Mouse (Mus musculus) gastrocnemius, postnatal 10 days (tissue): ENCODE data around the gene Sh3bgrl2. TPM values are rescaled to one million over a fixed set of nuclear protein-coding genes. Genes with fewer than 3 reads are reported as not detected.

Experiments used
- DNase-seq: peaks from one replicate; pipeline ENCODE4 v3.0.0; 2021; ENCODE audit warnings: mixed read lengths
- total RNA-seq, 2 experiments: library from RNA; stranded (reverse); gene quantifications; 2 replicates each; pipeline ENCODE4 v1.2.3; 2021

Gene Sh3bgrl2
- total RNA-seq, 2 experiments from 2014 or later: 1.5 to 1.9 TPM

DNA sequence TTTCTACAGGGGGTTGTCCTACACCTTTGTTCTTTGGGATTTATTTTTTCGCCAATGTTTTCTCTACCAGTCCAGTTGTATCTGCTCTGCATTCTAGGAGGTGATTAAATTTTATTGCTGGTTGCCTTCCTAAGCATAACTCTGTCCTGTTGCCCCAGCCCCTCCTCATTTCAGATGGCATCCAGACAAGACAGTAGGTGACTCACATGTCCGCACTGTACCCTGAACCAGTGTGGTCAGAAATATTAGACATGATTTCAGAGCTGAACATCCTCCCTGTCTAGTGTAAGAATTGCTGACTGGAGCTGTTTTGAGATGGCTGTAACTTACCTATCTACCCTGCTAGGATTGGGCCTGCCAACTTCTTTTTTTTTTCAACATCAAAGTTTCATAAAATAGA is 40.9 kb downstream of the Sh3bgrl2 start:
- no peak for DNase-seq

DNA sequence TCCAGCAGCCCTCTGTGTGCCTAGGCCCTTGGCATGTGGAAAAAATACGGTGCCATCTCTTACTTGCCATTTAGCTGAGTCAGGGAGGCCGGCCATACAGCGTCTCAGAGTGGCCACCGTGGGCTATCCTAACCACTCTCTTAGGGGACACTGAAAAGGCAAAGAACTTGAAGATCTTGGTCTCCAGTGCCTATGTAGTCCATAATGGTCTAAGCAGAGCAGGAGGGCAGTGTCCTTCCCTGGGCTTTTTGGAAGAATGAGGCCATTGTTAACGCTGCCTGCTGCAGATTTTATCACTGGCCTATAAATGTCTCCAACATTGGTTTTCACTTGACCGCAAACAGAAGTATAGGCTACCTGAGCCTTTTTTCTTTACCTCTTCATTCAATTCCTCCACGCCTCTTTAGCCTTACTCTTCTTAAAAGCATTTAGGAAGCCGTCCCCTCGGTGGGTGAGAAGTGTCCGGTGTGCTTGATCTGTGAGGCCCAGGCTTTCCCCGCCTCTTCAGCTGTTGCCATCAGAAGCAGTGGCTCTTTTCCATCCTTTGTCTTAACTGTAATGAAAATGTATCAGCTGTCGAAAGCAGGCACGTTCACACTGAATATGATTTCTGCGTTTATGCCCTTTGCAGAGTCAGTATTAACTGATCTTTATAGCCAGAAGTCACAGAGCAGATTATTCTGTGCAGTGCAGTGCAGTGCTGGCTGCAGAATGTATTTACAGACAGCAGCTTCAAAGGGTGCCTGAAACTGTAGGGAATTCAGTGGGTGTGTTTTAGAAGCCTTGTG is 41.7 kb downstream of the Sh3bgrl2 start:
- DNase-seq: no peak

DNA sequence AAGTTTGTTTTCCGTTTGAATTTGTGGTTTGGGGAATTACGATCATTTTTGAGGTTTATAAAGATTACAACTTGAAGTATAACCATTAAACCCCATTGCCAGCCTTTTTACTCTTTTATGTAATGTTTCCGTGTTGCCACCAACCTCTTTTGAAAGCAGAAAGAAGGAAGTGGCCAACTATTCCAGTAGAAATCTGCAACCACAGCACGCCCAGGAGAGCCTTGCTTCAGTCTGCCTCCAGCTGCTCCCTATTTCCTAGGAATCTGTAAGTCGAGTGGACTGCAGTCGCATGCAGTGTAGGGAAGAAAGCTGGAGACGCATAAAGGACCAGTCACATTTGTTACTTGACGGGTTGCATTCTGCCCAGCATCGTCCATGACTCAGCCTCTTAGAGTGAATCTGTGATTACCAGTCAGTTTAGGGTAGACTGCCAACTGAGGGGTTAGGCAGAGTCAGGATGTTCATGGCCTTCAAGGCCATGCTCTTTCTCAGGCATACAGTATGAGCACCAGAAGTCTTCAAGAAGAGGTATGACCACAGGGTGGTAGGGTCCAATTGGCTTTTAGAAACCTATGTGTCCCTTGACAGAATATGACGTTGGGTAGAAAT is 43.8 kb downstream of the Sh3bgrl2 start:
- no peak for DNase-seq

DNA sequence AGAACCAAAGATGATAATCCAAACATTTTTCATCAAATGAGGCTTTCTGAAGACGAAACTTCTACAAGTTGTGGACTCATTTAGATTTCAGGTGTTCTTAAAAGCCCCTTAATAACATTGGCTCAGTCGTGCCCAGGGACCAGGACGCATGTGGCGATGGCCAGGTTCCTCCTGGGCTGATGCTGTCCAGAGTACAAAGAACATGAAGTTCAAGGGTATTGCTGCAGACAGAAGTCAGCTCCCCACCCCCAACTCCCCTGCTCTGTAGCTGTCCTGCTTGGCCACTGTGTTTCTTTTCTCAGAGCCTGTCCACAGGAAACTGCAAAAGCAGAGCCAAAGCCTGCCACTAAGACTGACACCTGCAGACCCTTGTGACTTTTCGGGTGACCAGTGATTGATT is 45.7 kb downstream of the Sh3bgrl2 start:
- DNase-seq: no peak

DNA sequence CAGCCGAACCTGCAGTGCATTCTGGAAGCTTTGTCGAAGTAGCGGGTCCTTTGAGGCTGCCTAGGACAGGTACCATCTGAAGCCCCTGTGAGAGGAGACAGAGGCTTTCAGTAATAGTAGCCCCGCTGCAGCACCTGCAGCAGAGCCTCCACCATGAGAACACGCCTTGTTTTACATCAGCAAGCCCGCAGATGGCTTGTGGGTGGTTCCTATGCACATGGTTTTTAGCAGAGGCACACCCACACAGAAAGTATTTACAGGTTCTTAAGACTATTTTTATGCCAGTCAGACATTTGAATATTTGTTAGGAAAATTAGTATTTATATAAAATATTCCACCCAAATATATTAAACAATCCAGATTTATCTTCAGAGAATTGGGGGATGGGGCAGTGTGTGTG is 48.0 kb downstream of the Sh3bgrl2 start:
- DNase-seq: no peak

DNA sequence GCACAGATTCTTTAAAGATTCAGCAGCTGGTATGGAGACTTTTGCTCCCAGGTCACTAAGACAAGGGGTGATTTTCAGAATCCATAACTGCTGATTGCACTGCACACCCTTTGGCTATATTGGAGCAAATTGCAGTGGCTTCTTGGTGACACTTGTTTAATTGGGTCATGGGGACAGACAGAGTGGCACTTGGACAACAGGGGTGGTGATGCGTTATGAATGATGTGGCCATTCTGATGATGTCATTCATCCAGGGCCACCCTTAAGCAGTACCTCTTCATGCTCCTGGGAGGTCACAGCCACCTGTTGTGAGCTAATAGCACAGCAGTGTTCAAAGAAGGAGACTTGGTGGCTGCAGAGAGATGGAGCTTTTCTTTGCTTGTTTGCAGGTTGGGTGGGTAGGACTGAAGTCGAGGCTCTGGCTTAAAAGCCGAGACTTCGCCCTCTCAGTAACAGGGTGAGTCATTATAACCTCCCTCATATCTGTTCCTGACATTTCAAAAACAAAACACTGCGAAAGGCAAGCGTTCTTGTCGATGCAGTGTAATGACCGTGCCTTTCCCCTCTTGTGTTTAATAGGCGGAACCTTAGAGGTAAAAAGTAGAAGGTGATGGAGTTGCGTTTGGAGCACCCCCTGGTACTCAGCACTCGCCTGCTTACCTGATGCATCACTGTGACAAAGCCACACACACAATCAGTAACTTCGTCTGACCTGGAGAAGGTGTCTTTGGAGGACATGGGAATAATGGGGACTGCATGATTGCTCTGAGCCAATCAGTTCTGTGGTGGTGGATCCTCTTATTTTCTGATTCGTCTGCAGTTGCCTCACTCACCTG is 48.7 kb downstream of the Sh3bgrl2 start:
- DNase-seq: no peak

DNA sequence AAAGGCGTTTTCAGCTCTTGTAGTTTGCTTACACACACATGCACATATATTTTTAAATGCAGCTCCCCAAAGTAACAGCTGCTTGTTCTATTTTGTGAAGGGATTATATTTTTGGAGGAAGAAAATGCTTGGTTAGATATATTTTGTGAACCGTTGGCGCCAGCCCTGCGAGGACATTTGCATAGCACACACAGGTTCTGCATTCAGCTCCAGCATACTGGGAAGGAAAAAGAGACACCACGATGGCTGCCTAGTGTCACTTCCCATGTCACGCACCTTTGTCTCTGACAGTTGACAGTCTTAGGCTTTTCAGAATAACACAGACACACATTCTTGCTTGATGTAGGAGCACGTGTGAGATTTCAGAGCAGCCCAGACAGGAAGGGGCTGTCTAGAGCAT is 49.9 kb downstream of the Sh3bgrl2 start:
- DNase-seq: no peak

DNA sequence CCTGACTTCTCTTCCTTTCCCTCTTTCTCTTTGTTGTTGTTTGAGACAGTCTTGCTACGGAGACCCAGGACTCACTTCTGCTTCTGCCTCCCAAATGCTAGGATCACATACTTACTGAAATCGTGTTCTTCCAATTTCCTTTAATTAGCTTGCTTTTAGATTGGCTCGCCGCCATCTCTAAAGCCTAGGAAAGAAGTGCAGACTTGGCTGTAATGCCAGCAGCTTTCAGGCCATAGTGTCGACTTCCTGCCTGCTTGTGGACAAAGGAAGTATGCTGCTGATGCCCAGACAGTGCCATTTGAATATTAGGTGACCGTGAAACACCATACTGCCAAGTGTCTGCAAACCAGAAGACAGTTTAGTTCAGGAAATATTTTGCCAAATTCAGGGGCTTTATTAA is 51.4 kb downstream of the Sh3bgrl2 start:
- DNase-seq: no peak

DNA sequence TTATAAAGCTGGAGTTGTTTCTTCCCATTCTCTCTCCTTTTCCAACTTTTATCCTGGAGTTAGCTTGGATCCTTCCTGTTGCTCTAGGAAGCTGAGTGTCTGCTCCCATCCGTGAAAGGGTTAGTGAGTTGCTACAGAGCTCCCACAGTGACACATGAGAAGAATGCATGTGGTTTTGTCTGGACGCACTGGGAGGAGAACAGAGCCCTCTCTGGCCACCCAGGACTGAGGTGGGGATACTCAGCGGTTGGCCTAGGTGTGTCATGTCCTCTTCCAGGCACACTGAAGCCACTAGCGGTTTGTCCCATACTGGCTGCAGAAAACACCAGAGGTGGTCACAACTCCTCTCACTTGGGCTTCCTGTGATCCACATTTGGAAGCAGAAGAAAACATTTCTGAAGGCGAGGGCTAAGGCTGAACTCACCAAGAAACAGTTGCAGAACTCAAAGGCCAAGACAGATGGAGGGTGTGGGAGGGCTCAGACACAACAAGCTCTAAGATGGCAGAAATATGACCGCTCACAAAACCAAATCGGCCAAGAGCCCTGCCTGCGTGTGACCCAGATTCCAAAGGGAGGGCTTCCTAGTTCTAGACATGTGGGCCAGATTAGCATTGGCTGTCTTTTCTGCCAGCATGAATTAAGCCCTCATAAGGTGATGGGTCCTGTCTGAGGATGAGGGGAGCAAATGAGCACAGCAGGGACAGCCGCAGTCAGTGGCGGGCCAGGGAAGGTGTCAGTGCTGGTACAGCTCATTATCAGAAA is 52.3 kb downstream of the Sh3bgrl2 start:
- DNase-seq: no peak

DNA sequence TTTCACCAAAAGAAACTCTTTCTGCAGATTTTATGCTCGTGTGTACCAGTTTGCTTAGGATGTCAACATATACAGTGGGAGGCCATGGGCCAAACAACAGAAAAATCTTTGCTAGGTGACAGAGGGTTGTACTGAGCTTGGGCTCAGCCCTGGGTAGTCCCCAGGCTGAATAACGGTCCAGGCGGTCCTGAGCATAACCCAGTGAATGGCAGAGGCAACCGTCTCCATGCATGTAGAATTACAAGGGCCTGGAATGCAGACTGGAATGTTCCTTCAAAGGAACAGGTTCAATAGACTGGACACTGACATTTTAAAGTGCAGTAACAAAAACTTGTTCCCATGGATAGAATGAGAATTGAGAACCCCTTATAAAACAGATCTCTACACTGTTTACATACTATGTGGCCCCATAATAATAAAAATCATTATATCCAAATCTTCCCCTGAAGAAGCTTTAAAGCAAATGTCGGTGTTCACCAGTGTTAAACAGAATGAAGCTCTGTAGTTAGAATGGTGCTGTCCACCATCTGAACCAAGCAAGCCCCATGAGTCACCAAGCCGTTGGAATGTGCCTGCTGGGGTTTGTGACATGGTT is 54.1 kb downstream of the Sh3bgrl2 start:
- DNase-seq: no peak

DNA sequence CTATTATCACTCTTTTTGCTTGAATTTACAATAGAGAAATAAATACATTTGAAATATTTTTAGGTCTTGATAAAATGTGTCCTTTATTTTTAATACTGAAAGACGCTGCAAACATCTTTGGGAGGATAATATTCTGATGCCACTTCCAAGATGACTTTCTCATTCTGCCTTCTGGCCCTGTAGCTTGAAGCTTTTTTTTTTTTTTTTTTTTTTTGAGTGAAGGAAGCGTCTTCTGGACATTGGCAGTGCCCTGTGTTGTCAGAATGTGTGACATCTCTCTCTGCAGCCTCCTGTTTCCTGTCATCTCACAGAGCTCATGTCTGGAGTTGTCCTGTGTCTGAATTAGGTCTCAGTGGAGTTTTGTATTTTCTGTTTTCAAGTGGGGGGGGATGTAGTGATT is 55.0 kb downstream of the Sh3bgrl2 start:
- DNase-seq: no peak

DNA sequence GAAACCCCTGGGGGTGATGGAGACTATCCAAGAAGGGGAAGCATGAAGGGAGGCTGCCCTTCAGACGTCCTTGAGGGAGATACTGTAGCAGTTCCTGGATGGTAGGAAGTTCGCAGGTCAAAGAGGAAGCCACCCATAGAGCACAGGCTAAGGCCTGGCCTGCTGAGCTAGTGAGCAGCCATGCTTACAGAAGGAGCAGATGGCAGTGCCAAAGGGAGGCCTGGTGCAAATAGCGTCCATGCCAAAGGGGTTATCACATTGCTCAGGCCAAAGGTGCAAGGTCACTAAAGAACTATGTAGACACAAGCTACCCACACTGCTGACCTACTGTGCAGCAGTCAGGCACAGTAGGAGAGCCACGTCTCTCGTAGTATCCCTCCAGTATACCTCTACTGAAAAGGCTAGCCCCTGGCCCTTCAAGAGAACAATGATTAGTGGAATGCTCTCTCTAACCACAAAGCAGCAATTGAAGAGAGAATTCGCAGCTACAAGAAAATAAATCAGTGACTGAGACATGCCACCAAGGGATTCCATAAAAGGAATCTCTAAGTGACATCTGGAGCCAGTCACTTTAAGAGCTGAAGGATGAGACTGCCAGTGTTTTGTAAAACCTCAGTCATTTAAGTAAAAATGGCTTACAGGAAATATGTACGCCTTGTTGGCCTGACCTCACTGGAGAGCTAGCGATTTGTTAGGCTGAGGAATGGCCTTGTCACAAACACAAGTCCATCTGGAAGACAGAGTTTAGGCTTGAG is 57.9 kb downstream of the Sh3bgrl2 start:
- DNase-seq: no peak

DNA sequence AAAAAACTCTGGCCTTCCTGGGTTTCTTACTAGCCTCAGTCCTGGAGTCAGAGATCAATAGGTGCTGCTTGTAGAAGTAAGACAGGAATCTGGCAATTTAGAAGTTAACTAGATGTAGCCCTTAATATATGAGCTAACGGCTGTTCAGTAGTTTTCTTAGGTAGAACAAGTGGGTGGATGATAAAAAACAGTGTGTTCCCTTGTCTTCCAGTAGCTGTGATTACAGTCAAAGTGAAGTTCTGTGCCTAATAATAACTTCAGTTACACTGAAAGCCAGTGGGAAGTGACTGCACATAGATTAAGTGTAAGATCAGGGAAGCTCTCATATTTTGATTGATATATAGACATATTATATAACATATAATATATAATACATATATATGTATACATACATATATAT is 60.0 kb downstream of the Sh3bgrl2 start:
- no peak for DNase-seq

DNA sequence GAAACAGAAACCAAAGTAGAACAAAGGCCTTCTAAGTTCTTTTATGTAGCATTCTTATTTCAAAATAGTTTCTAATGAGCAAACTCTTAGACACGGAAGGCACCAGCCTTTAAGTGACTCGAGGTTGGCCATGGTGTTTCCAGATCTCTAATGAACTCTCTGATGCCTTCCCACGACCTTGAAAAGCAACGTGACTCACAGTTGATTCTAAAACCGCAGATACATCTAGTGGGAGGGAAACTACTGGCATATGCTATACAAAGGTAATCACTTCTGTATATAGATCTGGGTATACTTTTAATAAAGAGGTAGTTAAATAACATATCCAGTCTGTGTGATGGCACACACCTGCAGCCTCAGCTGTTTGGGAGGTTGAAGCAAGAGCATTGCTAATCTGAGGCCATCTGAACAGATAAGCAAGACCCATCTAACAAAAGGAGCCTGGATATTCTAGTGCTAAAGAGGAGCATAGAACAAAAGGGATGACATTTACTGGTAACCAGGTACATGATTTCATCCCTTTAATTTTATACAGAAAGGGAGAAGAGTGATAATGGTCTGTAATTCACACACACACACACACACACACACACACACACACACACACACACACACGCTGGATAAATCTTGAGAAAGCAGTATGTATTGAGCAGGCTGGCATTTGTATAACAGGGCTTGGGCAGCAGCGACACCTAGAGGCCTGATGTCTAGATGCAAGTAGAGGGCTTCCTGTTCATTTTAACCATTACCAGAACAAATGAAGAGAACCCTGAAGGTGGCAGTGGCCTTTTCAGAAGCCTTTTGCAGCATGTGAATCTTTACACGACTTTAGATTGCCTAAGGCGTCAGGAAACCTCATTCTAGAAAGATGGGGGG is 61.5 kb downstream of the Sh3bgrl2 start:
- peak; percentile 77 for DNase-seq

DNA sequence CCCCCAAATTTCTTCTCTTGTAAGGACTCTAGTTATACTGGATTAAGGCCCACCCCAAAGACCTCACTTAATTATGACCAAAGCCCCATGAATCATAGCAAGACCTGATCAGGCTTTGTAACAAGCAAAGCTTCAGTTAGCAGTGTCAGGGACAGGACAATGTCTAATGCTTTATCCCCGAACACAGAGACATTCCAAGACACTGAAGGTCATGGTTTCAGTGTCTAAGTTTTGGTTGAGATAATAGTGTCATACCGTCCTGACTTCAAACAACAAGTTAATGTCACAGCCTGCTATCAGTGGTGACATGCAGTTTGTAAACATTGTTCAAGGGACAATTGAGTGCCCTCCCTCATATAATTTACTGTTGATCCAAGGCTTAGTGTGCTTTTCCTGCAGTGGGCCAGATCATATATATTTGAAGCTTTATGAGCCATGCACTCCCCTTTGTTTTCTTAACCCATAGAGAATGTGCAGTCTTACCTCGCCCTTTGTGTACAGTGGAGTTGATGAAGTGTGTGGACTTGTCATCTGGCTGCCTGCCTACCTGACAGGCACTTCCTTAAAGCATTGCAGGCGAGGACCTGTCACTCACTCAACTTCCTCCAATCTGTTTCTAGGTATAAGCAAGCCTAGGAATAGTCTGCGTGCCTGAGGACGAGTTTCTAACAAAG is 67.9 kb downstream of the Sh3bgrl2 start:
- no peak for DNase-seq

DNA sequence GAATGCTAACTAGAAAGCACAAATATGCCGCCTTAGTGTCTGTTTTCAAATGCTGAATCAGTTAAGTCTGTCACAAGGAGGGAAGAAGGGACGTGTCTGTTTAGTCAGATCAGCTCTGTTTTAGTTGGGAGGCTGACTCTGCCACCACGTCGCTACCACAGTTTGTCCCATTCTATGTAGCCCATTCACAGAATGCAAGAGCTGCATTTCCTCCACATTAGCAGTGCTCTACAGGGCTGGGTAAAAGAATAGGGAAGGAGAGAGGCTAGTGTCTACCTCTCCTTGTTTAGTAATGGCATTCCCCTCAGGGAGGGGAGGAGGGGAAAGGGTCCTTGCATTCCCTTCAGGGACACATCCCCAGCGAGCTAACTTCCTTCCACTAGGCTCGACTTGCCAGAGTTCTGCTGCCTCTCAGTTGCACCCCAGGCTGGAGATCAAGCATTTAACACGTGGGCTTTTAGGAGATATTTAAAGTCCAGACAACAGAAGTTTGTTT is 68.5 kb downstream of the Sh3bgrl2 start:
- DNase-seq: no peak

DNA sequence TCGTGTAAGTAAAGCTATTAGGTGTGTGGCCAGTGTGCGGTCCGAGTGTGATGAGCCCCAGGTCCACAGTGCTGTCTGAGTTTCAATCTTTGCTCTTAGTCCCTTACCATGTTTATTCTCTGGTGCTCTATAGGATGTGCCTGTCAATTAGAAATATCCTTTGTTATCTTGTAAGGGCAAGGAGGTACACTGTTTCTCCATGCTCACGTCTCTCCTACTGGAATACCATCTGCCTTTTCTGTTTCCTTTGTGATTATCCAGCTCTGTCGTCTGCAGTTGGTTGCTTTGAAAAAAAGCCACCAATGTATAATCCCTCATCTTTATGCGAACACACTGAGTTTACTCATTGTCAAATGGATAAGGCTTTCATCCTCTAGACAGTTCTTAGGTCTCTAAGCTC is 75.3 kb downstream of the Sh3bgrl2 start:
- DNase-seq: no peak

DNA sequence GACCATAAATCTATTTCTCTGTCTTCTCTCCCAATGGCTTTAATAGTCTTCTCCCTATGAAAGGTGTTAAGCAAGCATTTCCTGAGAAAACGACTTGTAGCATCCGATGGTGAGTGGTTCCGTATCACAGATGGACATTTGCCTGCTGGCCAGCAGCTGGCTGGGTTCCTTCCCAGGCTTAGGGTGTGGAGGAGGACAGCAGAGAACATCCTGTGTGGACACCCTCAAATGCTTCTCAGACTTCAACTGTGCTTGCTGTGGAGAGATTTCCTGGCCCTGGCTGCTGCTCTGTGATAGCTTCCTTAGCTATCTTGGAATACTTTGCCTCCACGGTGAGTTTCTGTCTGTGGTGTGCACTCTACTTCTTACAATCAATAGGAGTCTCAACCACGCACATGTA is 76.1 kb downstream of the Sh3bgrl2 start:
- DNase-seq: no peak

DNA sequence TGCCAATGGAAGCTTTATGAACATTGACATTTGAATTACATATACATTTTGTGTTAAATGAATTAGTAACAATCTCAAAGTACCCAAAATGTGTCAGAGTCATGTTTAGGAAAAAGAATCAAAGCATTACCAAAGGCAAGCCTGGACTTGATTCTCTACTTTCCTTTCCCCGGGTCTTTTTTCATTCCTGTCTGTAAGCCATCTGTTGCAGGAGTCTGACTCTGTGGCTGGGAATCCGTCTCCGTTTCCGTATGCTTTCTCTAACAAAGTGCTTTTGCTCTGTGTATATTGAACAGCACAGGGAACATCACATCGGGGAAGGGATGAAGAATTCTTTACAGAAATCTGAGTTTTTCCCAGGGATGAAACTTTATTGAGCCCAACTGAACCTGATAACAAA is 77.0 kb downstream of the Sh3bgrl2 start:
- DNase-seq: no peak
